Mouse (Mus musculus) limb, embryonic 11.5 days (tissue): Measurements from ENCODE around the gene Spata1. TPM values are rescaled to one million over a fixed set of nuclear protein-coding genes. Genes with fewer than 3 reads are reported as not detected.

Experiments
- ATAC-seq: fragments of 200-750 bp; cut with Nextera tagmentation; 2 replicates; pipeline ENCODE4 v1.8.0; 2017; ENCODE audit warnings: low read depth; ENCODE audit not compliant: insufficient number of reproducible peaks, low FRiP score, low TSS enrichment
- DNase-seq: peaks from one replicate; pipeline ENCODE4 v3.0.0-alpha.2; 2015; ENCODE audit warnings: low spot score
- H3K27ac ChIP-seq: fragments of 300-500 bp; sonication (generic); replicated peaks from 2 replicates; pipeline ENCODE4 v1.5.1; 2014; ENCODE audit warnings: low read depth, mild to moderate bottlenecking, low read length
- H3K27me3 ChIP-seq: fragments of 300-500 bp; sonication (generic); 2 replicates; pipeline ENCODE4 v1.6.1; 2014; ENCODE audit warnings: mild to moderate bottlenecking, low read length, mixed read lengths; ENCODE audit not compliant: control insufficient read depth, insufficient read depth
- H3K36me3 ChIP-seq: fragments of 300-500 bp; sonication (generic); 2 replicates; pipeline ENCODE4 v1.6.1; 2014; ENCODE audit warnings: mild to moderate bottlenecking, low read length, moderate library complexity, mixed read lengths; ENCODE audit not compliant: control insufficient read depth, insufficient read depth
- H3K4me1 ChIP-seq: fragments of 300-500 bp; sonication (generic); 2 replicates; pipeline ENCODE4 v1.6.1; 2014; ENCODE audit warnings: low read length, mixed read lengths; ENCODE audit not compliant: control insufficient read depth, insufficient read depth
- H3K4me2 ChIP-seq: fragments of 300-500 bp; sonication (generic); 2 replicates; pipeline ENCODE4 v1.6.1; 2014; ENCODE audit warnings: low read depth, mild to moderate bottlenecking, moderate library complexity; ENCODE audit not compliant: severe bottlenecking
- H3K4me3 ChIP-seq: fragments of 300-500 bp; sonication (generic); 2 replicates; pipeline ENCODE4 v1.5.1; 2014; ENCODE audit warnings: low read depth, low read length
- H3K9ac ChIP-seq: fragments of 300-500 bp; sonication (generic); 2 replicates; pipeline ENCODE4 v1.6.1; 2014; ENCODE audit warnings: mild to moderate bottlenecking, low read length
- H3K9me3 ChIP-seq: fragments of 300-500 bp; sonication (generic); 2 replicates; pipeline ENCODE4 v1.6.1; 2016; ENCODE audit warnings: low read length; ENCODE audit not compliant: control insufficient read depth
- WGBS: fragments of 180-500 bp; shearing (Covaris S2); extraction: QIAGEN DNeasy Blood & Tissue Kit; methylation state at CpG from one replicate; pipeline ENCODE4 v1.1.7; 2014; 5-methylcytosine and 5-hydroxymethylcytosine counted together
- polyA plus RNA-seq: library from polyadenylated mRNA; unstranded; fragments of >200 nt; fragmentation: Nextera tagmentation; extraction: Ambion mirVana; gene quantifications from 2 replicates; pipeline ENCODE4 v1.2.1, GENCODE M21; 2014

Spata1 gene
- polyA plus RNA-seq, 1 experiment from 2014 or later: 6.4 TPM

DNA sequence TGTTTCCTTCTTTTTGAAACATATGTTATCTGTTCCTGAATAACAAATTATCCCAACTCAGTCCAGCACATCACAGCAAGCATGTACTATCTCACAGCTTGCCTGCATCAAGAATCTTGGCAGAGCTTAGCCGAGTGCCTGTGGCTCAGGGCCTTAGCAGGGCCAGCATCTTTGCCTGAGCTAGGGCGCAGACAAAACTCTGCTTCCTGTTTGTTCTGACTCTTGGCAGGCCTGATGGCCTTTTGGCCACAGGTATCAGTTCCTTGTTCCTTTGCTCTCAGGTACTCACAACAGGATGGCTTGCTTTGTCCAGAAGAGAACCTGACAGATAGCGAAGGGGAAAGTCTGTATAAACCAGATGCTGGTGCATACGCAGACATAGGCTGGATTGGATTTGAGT lies 85.6 kb downstream of the Spata1 start:
- Histone ChIP-seq H3K4me1 (no peaks in the 10 kb centered on the region), H3K36me3 (peaks cover 2% of the 10 kb centered on the region; the same call in 1 of the 2 replicates), H3K27me3 (no peaks in the 10 kb centered on the region), H3K27ac (no peak overlapping the region), H3K9me3 (no peaks in the 10 kb centered on the region), H3K9ac (no peak overlapping the region), H3K4me3 (no peak overlapping the region), H3K4me2 (no peak overlapping the region)
- DNase-seq (no peak), ATAC-seq (no peak)
- WGBS: 94% methylated on average over 4 of the region's 4 CpGs

- no peak overlapping the region for H3K9ac ChIP-seq
- 93% methylated on average over 13 of the region's 13 CpGs for WGBS
- ATAC-seq: no peak
Measured at GRCm38 (mm10) chr3:146413016-146413415, 86.5 kb downstream of the Spata1 start.

DNA sequence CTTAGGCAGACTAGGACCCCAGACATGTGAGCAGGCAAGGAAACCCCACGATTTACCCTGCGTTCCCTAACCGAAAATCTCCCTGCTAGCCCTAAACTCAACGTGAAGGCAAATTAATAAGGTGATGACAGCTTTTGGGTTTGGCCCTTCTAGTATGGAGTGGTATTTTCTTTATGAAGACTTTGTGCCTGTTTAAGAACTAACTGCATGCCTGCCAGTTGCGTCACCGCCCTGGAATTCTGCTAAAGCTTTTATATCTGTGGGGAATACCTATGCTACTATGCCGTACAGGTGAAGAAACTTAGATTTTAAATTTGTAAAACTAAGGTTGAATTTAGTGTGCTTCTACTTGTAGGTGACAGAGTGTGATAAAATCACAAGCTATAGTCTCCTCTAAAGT lies 87.1 kb downstream of the Spata1 start:
- Histone ChIP-seq H3K4me2 (no peak overlapping the region), H3K27ac (no peak overlapping the region), H3K4me1 (no peaks in the 10 kb centered on the region), H3K9ac (no peak overlapping the region), H3K4me3 (no peak overlapping the region), H3K27me3 (no peaks in the 10 kb centered on the region), H3K36me3 (no peaks in the 10 kb centered on the region), H3K9me3 (no peaks in the 10 kb centered on the region)
- ATAC-seq (no peak), DNase-seq (no peak)
- 86% methylated on average over 7 of the region's 7 CpGs for WGBS

More at GRCm38 (mm10) chr3:146413016-146413415, 86.5 kb downstream of the Spata1 start:
- Histone ChIP-seq H3K27me3 (no peaks in the 10 kb centered on the region), H3K9me3 (no peaks in the 10 kb centered on the region), H3K27ac (no peak overlapping the region), H3K4me1 (no peaks in the 10 kb centered on the region), H3K36me3 (no peaks in the 10 kb centered on the region), H3K4me2 (no peak overlapping the region), H3K4me3 (no peak overlapping the region)
- DNase-seq: no peak

GRCm38 (mm10) chr3:146412008-146412407 lies 87.5 kb downstream of the Spata1 start:
- Histone ChIP-seq H3K27ac (no peak overlapping the region), H3K27me3 (no peaks in the 10 kb centered on the region), H3K9me3 (no peaks in the 10 kb centered on the region), H3K9ac (no peak overlapping the region), H3K4me3 (no peak overlapping the region), H3K4me1 (no peaks in the 10 kb centered on the region), H3K4me2 (no peak overlapping the region), H3K36me3 (no peaks in the 10 kb centered on the region)
- 79% methylated on average over 2 of the region's 2 CpGs for WGBS
- ATAC-seq (no peak), DNase-seq (no peak)

DNA sequence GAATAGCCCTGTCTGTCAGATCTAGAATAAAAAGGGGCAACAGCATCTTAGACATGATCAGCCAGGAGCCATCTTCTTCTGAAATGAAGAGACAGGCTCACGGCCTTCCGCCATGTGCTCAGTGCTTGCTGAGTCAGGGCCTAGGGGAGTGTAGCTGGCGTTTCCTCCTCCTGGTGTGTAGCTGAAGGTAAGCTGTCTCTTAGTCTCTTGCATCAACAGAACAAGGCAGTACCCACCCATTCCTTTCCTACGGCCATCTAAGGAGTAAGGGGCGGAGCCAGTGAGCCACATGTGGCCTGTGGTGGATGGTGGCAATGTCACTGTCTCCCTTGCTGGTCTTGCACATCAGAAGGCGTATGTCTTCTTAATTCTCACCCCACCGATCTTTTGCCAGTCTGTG lies 89.4 kb downstream of the Spata1 start:
- Histone ChIP-seq H3K27me3 (no peaks in the 10 kb centered on the region), H3K4me2 (no peak overlapping the region), H3K27ac (no peak overlapping the region), H3K9ac (no peak overlapping the region), H3K36me3 (no peaks in the 10 kb centered on the region), H3K9me3 (no peaks in the 10 kb centered on the region), H3K4me3 (no peak overlapping the region), H3K4me1 (peaks cover 10% of the 10 kb centered on the region)
- ATAC-seq (no peak), DNase-seq (no peak)
- 88% methylated on average over 7 of the region's 7 CpGs for WGBS

Other genes with a start within 250 kb of the Spata1 start
- 21.4 and 23.1 TPM in 2 replicates for gene Ssx2ip, start 95.1 kb downstream of the Spata1 start, polyA plus RNA-seq
- gene Ctbs, start 50.0 kb downstream of the Spata1 start, polyA plus RNA-seq: 5.7 and 7.1 TPM in 2 replicates
- 1,225 and 1,227 TPM in 2 replicates for gene Gng5, start 54 bp upstream of the Spata1 start, polyA plus RNA-seq
- gene Rpf1, start 21.7 kb upstream of the Spata1 start, polyA plus RNA-seq: 72.5 and 74.7 TPM in 2 replicates
- not detected in 2 replicates for gene Uox, start 70.7 kb upstream of the Spata1 start, polyA plus RNA-seq
- gene Dnase2b, start 115.8 kb upstream of the Spata1 start, polyA plus RNA-seq: not detected in 2 replicates
- gene 4930503B20Rik, start 151.6 kb upstream of the Spata1 start, polyA plus RNA-seq: not detected in 2 replicates
- 0.57 and 1.3 TPM in 2 replicates for gene Samd13, start 185.8 kb upstream of the Spata1 start, polyA plus RNA-seq